Mouse (Mus musculus): ENCODE measurements around the gene Tcte2.

- no peak for TF ChIP-seq CTCF (conservative IDR thresholded peaks at IDR 0.05; ENCODE audit: insufficient read depth, insufficient read length, low read depth, low read length)
- TF ChIP-seq POLR2A (IDR thresholded peaks at IDR 0.05; ENCODE audit: low read depth, low read length) = no peak
Observed at GRCm38 (mm10) chr17:13763819-13764218, 2.2 kb upstream of the Tcte2 start.
